Mouse (Mus musculus) MEL (cell line): ENCODE results near the gene Zfp768.

Experiments used
- CTCF ChIP-seq, 3 experiments: IDR thresholded peaks in 2 of 3; conservative IDR thresholded peaks in 1 of 3; 2 replicates each; pipeline ENCODE4 v1.5.1; 2011 to 2012; ENCODE audit warnings: low read length in 3 of 3, low read depth in 2 of 3, mild to moderate bottlenecking in 2 of 3, improper control_type of control experiment in 1 of 3, inconsistent platforms in 1 of 3, mixed read lengths in 1 of 3, moderate library complexity in 1 of 3; ENCODE audit not compliant: control insufficient read depth in 1 of 3, insufficient read depth in 1 of 3, poor library complexity in 1 of 3, severe bottlenecking in 1 of 3
- EP300 ChIP-seq, 2 experiments: IDR thresholded peaks; 2 replicates each; pipeline ENCODE4 v1.6.1; 2011; ENCODE audit warnings: improper control_type of control experiment in 2 of 2, low read length in 2 of 2, low read depth in 1 of 2, mild to moderate bottlenecking in 1 of 2
- GATA1 ChIP-seq: IDR thresholded peaks from 2 replicates; pipeline ENCODE4 v1.6.1; 2011; ENCODE audit warnings: low read depth, low read length, improper control_type of control experiment
- MAX ChIP-seq: IDR thresholded peaks from 2 replicates; pipeline ENCODE4 v1.6.1; 2011; ENCODE audit warnings: low read length, improper control_type of control experiment
- MYC ChIP-seq: IDR thresholded peaks from 2 replicates; pipeline ENCODE4 v1.6.1; 2011; ENCODE audit warnings: low read depth, mild to moderate bottlenecking, low read length, improper control_type of control experiment, moderate library complexity
- SMC3 ChIP-seq: IDR thresholded peaks from 2 replicates; pipeline ENCODE4 v1.6.1; 2011; ENCODE audit warnings: low read depth, low read length, improper control_type of control experiment
- ZC3H11A ChIP-seq: IDR thresholded peaks from 2 replicates; pipeline ENCODE4 v1.6.1; 2012; ENCODE audit warnings: low read depth, mild to moderate bottlenecking, inconsistent platforms, low read length, improper control_type of control experiment
- ZNF384 ChIP-seq: IDR thresholded peaks from 2 replicates; pipeline ENCODE4 v1.6.1; 2012; ENCODE audit warnings: low read depth, mild to moderate bottlenecking, inconsistent platforms, low read length, improper control_type of control experiment

- TF ChIP-seq MAX (no peak), CTCF (IDR thresholded peaks at IDR 0.05 in 2 of 3, conservative IDR thresholded peaks at IDR 0.05 in 1 of 3; ENCODE audit: control insufficient read depth in 1 of 3, insufficient read depth in 1 of 3, low read depth in 2 of 3, low read length in 3 of 3, poor library complexity in 1 of 3, severe bottlenecking in 1 of 3) (no peak), SMC3 (no peak), MYC (no peak), ZNF384 (no peak), GATA1 (no peak), EP300 (IDR thresholded peaks at IDR 0.05; ENCODE audit: low read depth in 1 of 2, low read length in 2 of 2) (no peak), ZC3H11A (no peak)
These were observed 18.8 kb upstream of the Zfp768 start for GRCm38 (mm10) chr7:127364166-127364565.
